Mouse (Mus musculus) intestine, postnatal 0 days (tissue): ENCODE measurements at regions not wholly inside any gene's neighbourhood (a gene's known extent, or its start where the extent isn't known, plus 50 kb on each side); places are given as distances from the start of the nearest gene placed in this dataset.

Experiments used
- ATAC-seq: fragments of 200-750 bp; cut with Nextera tagmentation; 2 replicates; pipeline ENCODE4 v1.8.0; 2017; ENCODE audit warnings: mild to moderate bottlenecking, moderate TSS enrichment, moderate library complexity
- H3K27ac ChIP-seq: fragments of 300-500 bp; sonication (generic); 2 replicates; pipeline ENCODE4 v1.5.1; 2014; ENCODE audit warnings: mild to moderate bottlenecking, low read depth, low read length, moderate library complexity
- H3K27me3 ChIP-seq: fragments of 300-500 bp; sonication (generic); replicated peaks from 2 replicates; pipeline ENCODE4 v1.6.1; 2014; ENCODE audit warnings: low read length, mixed read lengths; ENCODE audit not compliant: control insufficient read depth, insufficient read depth
- H3K36me3 ChIP-seq: fragments of 300-500 bp; sonication (generic); 2 replicates; pipeline ENCODE4 v1.6.1; 2014; ENCODE audit warnings: mild to moderate bottlenecking, moderate library complexity; ENCODE audit not compliant: control insufficient read depth, insufficient read depth
- H3K4me1 ChIP-seq: fragments of 300-500 bp; sonication (generic); replicated peaks from 2 replicates; pipeline ENCODE4 v1.6.1; 2014; ENCODE audit warnings: antibody characterized with exemption, low read length, mixed read lengths; ENCODE audit not compliant: control insufficient read depth, insufficient read depth
- H3K4me2 ChIP-seq: fragments of 300-500 bp; sonication (generic); replicated peaks from 2 replicates; pipeline ENCODE4 v1.6.1; 2014; ENCODE audit warnings: low read depth, mild to moderate bottlenecking, moderate library complexity
- H3K4me3 ChIP-seq: fragments of 300-500 bp; sonication (generic); 2 replicates; pipeline ENCODE4 v1.5.1; 2014; ENCODE audit warnings: low read depth, low read length
- H3K9ac ChIP-seq: fragments of 300-500 bp; sonication (generic); 2 replicates; pipeline ENCODE4 v1.6.1; 2014; ENCODE audit warnings: mild to moderate bottlenecking, low read depth, low read length
- H3K9me3 ChIP-seq: fragments of 300-500 bp; sonication (generic); 2 replicates; pipeline ENCODE4 v1.6.1; 2016; ENCODE audit warnings: mixed run types; ENCODE audit not compliant: control insufficient read depth
- CTCF ChIP-seq: sonication (generic); IDR thresholded peaks from 2 replicates; pipeline ENCODE4 v1.5.1; 2016; ENCODE audit warnings: low read depth, mild to moderate bottlenecking, control low read depth, antibody characterized with exemption, moderate library complexity
- WGBS: fragments of 180-500 bp; shearing (Covaris S2); extraction: QIAGEN DNeasy Blood & Tissue Kit; methylation state at CpG from one replicate; pipeline ENCODE4 v1.1.7; 2014; 5-methylcytosine and 5-hydroxymethylcytosine counted together

DNA sequence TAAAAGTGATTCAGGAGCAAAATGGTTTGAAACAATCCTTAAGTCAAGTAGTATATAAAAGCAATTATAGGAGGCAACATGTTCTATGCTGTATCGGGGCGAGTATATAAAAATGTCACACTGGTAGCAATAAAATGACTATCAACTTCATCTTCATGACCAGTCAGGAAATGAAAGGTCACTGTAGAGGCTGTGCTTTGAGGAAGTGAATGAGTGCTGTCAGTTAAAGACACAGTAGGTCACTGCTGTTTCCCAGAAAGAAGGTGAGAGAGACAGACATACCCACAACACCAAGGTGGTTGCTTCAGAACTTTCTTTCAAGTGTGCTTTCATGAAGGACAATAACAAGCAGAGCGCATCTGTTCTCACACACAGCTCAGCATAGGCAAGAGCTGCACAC lies 292.4 kb downstream of the Cd47 start:
- H3K36me3 ChIP-seq, result no peaks in the 10 kb centered on the region
- WGBS, result 58% methylated on average over 3 of the region's 3 CpGs
- H3K4me3 ChIP-seq, result no peak overlapping the region
- H3K27ac ChIP-seq, result no peak overlapping the region
- no peak overlapping the region for H3K9ac ChIP-seq
- H3K4me2 ChIP-seq, result no peak overlapping the region
- ATAC-seq, result no peak; the same call in 1 of the 2 replicates
- no peak for TF ChIP-seq CTCF
- no peaks in the 10 kb centered on the region for H3K27me3 ChIP-seq
- no peaks in the 10 kb centered on the region for H3K9me3 ChIP-seq
- no peaks in the 10 kb centered on the region for H3K4me1 ChIP-seq

- H3K36me3 ChIP-seq, result no peaks in the 10 kb centered on the region
- no peak overlapping the region for H3K4me3 ChIP-seq
- peak; percentile 98 for ATAC-seq
- no peaks in the 10 kb centered on the region for H3K27me3 ChIP-seq
- no peaks in the 10 kb centered on the region for H3K9me3 ChIP-seq
- WGBS, result 32% methylated on average over 6 of the region's 6 CpGs
- no peaks in the 10 kb centered on the region for H3K4me1 ChIP-seq
- H3K9ac ChIP-seq, result no peak overlapping the region
- H3K4me2 ChIP-seq, result 0 out of 2 replicates have a peak overlapping the region, but pooled peaks have one; percentile 1
- no peak for TF ChIP-seq CTCF
- peak overlapping the region; percentile 80 for H3K27ac ChIP-seq
Observed at GRCm38 (mm10) chr16:50095858-50096551, 295.7 kb downstream of the Cd47 start.

DNA sequence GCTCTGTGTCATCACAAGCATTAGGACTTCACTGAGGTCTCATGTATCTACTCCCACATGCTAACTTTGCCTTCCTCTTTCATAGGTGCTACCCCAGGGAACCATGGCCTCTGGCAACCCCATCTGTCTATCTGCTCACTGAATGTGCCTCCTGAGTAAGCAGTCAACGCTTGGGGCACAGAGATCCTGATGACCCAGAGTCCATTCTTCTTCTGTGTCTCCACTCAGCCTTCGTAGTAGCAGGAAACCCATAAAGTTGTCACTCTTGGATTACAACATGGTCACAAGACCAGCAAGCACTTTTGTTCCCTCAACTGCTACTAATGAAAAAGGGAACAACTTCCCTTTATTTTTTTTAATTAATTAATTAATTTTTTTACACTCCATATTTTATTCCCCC lies 296.2 kb downstream of the Cd47 start:
- TF ChIP-seq CTCF, result no peak
- ATAC-seq, result peak; percentile 91
- Histone ChIP-seq H3K4me2 (0 out of 2 replicates have a peak overlapping the region, but pooled peaks have one; percentile 1), H3K4me1 (no peaks in the 10 kb centered on the region), H3K9me3 (no peaks in the 10 kb centered on the region), H3K27ac (peak overlapping the region; percentile 80), H3K36me3 (no peaks in the 10 kb centered on the region), H3K27me3 (no peaks in the 10 kb centered on the region), H3K4me3 (no peak overlapping the region), H3K9ac (no peak overlapping the region)
- WGBS, result 41% methylated on average over 2 of the region's 2 CpGs

DNA sequence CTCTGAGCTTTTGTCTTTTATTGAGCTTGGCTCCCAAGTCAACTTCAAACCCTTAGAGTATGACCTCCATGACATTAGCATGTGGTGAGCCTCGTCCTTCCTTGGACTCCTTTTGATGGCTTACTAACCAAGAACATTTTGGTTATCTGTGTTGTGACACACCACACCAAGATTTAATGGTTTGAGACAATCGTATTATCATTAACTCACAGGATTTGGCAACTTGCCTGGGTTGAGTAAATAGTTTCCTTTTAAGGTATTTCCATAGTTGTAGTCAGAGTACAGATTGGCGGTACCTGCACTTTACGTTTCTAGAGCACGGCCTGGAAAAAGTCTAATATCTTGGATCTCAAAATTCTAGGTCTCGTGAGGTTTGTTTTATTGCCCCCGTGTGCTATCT lies 303.0 kb downstream of the Cd47 start:
- no peaks in the 10 kb centered on the region for H3K4me1 ChIP-seq
- WGBS, result 35% methylated on average over 7 of the region's 7 CpGs
- no peaks in the 10 kb centered on the region for H3K9me3 ChIP-seq
- no peak overlapping the region for H3K4me3 ChIP-seq
- H3K36me3 ChIP-seq, result no peaks in the 10 kb centered on the region
- no peak for ATAC-seq
- H3K4me2 ChIP-seq, result no peak overlapping the region
- no peaks in the 10 kb centered on the region for H3K27me3 ChIP-seq
- H3K9ac ChIP-seq, result no peak overlapping the region
- H3K27ac ChIP-seq, result no peak overlapping the region
- no peak for TF ChIP-seq CTCF

DNA sequence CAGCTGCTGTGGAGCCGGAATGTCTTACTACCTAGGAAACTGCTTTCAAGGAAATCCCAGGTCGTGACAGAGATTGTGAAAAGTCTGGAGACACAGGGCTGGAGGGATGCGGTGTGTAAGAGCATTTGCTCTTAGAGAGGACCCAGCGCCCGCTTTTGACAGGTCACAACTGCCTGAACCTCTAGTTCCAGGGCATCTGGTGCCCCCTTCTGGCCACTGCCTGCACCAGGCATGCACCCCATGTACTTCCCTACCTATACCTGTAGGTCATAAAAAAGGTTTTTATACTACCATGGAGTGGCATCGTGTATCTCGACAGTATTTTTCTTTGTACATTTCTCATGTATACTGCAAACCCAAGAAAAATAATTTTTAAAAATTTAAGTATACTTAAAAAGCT lies 314.0 kb downstream of the Bbx start:
- peak; percentile 54 for TF ChIP-seq CTCF
- Histone ChIP-seq H3K27me3 (no peaks in the 10 kb centered on the region), H3K27ac (no peak overlapping the region), H3K4me3 (no peak overlapping the region), H3K4me2 (no peak overlapping the region), H3K4me1 (no peaks in the 10 kb centered on the region), H3K36me3 (no peaks in the 10 kb centered on the region), H3K9ac (no peak overlapping the region), H3K9me3 (no peaks in the 10 kb centered on the region)
- WGBS, result 93% methylated on average over 7 of the region's 7 CpGs
- ATAC-seq, result no peak

DNA sequence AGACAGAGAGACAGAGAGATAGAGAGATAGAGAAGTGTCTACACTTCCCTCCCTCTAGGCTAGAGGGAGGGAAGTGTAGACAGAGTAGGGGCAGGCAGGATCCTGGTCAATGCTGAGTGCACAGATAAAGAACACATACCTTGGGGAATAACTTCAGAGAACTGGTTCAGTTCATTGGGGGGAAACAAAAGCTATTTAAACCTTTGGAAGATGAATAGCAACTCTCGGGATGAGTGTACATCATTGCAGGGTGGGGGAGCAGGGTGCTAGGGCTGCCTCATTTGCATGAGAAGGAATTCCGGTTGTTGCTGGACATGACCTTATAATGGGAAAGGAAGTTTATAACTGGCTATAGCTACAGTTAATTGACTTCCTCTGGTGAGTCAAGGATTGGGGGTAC lies 309.7 kb downstream of the Bbx start:
- Histone ChIP-seq H3K9me3 (no peaks in the 10 kb centered on the region), H3K27ac (no peak overlapping the region), H3K4me1 (no peaks in the 10 kb centered on the region), H3K4me3 (no peak overlapping the region), H3K36me3 (no peaks in the 10 kb centered on the region), H3K4me2 (no peak overlapping the region), H3K27me3 (no peaks in the 10 kb centered on the region), H3K9ac (no peak overlapping the region)
- no peak for TF ChIP-seq CTCF
- no peak for ATAC-seq
- WGBS, result 65% methylated on average over 2 of the region's 2 CpGs
